Mouse (Mus musculus): ENCODE measurements around the gene Serinc4. TPM values are rescaled to one million over a fixed set of nuclear protein-coding genes. Genes with fewer than 3 reads are reported as not detected.

Gene Serinc4
- polyA plus RNA-seq (2014; fragmentation: Illumina TruSeq; extraction: RNeasy Lipid Tissue Mini Kit (QIAGEN cat#74804); ENCODE audit: low replicate concordance): not detected

GRCm38 (mm10) chr2:121456692-121457642 is at the start of gene Serinc4:
TSS of gene Serinc4 (minus strand) at chr2:121456781.

DNA sequence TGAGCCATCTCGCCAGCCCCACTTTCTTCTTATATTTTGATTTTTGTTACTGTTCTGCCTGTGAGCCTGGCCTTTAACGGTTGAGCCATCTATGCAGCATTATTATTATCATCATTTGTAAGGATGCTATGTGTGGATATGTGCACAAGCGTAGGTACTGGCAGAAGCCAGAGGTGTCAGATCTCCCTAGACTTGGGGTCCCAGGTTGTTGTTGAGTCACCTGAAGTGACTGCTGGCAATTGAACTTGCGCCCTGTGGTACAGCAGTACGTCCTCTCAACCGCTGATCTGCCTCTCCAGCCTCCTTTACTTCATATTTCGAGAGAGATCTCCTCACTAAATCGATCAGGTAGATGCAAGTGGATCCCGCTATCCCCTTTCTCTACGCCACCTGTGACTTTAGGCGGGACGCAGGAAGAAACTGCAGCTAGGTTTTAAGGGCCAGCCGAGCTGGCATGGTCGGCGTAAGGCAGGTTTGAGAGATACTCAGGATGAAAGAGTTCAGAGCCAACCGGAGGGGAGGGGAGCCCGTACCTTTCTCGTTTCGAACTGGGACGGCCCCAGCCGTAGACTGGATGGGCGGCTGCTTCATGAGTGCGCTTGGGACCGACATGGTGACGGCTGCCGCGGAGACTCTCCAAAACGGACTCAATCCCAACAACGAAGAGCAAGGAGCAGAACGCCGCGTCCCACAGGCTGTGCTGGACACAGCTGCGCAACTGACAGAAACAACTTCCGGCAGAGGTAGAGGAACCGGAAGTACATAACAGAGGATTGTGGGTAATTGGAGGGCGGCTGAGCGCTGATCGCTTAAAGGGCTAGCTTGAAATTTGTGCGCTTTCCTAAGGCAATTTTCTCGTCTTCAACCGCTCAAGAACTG is 17.0 kb upstream of the Serinc4 start, which contains the start of gene Mfap1b:
Gene Mfap1b, minus strand, starts transcription at position 767 of the 879 bp plus-strand sequence.

DNA sequence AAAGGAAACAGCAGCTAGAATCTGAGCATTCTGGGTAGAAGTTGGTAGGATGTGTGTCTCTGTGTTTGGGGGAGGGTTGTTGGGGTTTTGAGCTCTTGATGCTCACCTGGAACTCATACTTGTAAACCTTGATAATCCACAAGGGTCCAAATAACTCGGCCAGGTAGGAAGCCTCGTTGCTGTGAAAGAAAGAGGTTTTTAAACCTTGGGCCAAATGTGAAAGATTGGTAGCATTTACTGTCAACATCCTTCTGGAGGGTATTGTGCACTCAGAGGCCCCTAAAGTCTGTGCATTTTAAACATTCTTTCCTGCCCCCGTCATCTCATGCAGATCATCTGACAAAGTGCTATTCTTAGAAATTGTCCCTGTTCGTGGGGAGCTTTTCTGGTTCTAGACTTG is 3.6 kb downstream of the Serinc4 start, which contains the start of gene Hypk:
Gene Hypk, plus strand, starts transcription at position 301 of the 400 bp plus-strand sequence.

GRCm38 (mm10) chr2:121448739-121449535 is 7.6 kb downstream of the Serinc4 start, which contains the start of gene Serf2:
TSS of gene Serf2 (plus strand) at chr2:121449195.

DNA sequence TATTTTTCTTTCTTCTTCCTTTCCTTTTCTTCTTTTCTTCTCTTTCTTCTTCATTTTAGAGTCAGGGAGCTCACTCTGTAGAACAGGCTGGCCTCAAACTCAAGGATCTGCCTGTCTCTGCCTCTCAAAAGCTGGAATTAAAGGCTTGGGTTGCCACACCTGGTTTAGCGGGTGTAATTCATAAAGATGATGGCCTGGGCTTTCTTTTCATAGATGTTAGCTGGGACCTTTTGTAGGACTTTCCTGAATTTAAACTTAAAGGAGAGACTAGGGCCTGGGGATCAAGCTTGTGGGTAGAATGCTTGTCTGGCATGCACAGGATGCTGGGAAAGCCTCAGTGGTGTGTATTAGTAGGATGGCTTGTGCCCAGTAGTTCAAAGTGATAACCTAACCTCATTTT is 12.4 kb downstream of the Serinc4 start, which contains the start of gene Ell3:
Gene Ell3, minus strand, starts transcription at position 101 of the 400 bp plus-strand sequence.

GRCm38 (mm10) chr2:121413387-121414042 is 43.1 kb downstream of the Serinc4 start, which contains the start of the genes Pdia3 and Catsper2:
TSS of gene Pdia3 (plus strand) at chr2:121413775.
TSS of gene Catsper2 (minus strand) at chr2:121413792.

Other genes with a start within 250 kb of the Serinc4 start
- gene Trp53bp1, start 185.4 kb downstream of the Serinc4 start, polyA plus RNA-seq (2014; fragmentation: Illumina TruSeq; extraction: RNeasy Lipid Tissue Mini Kit (QIAGEN cat#74804); ENCODE audit: low replicate concordance): 4.9 TPM
- gene Map1a, start 167.2 kb downstream of the Serinc4 start, polyA plus RNA-seq (2014; fragmentation: Illumina TruSeq; extraction: RNeasy Lipid Tissue Mini Kit (QIAGEN cat#74804); ENCODE audit: low replicate concordance): 0.41 TPM
- 21.1 TPM for gene Ppip5k1, start 101.4 kb downstream of the Serinc4 start, polyA plus RNA-seq (2014; fragmentation: Illumina TruSeq; extraction: RNeasy Lipid Tissue Mini Kit (QIAGEN cat#74804); ENCODE audit: low replicate concordance)
- 165 TPM for gene Ckmt1, start 99.1 kb downstream of the Serinc4 start, polyA plus RNA-seq (2014; fragmentation: Illumina TruSeq; extraction: RNeasy Lipid Tissue Mini Kit (QIAGEN cat#74804); ENCODE audit: low replicate concordance)
- gene Strc, start 69.6 kb downstream of the Serinc4 start, polyA plus RNA-seq (2014; fragmentation: Illumina TruSeq; extraction: RNeasy Lipid Tissue Mini Kit (QIAGEN cat#74804); ENCODE audit: low replicate concordance): not detected
- gene Pdia3, start 43.0 kb downstream of the Serinc4 start, polyA plus RNA-seq (2014; fragmentation: Illumina TruSeq; extraction: RNeasy Lipid Tissue Mini Kit (QIAGEN cat#74804); ENCODE audit: low replicate concordance): 1,161 TPM
- gene Catsper2, start 43.0 kb downstream of the Serinc4 start, polyA plus RNA-seq (2014; fragmentation: Illumina TruSeq; extraction: RNeasy Lipid Tissue Mini Kit (QIAGEN cat#74804); ENCODE audit: low replicate concordance): 1.7 TPM
- gene Ell3, start 12.5 kb downstream of the Serinc4 start, polyA plus RNA-seq (2014; fragmentation: Illumina TruSeq; extraction: RNeasy Lipid Tissue Mini Kit (QIAGEN cat#74804); ENCODE audit: low replicate concordance): 4.3 TPM
- gene Serf2, start 7.6 kb downstream of the Serinc4 start, polyA plus RNA-seq (2014; fragmentation: Illumina TruSeq; extraction: RNeasy Lipid Tissue Mini Kit (QIAGEN cat#74804); ENCODE audit: low replicate concordance): 88.0 TPM
- gene Hypk, start 3.5 kb downstream of the Serinc4 start, polyA plus RNA-seq (2014; fragmentation: Illumina TruSeq; extraction: RNeasy Lipid Tissue Mini Kit (QIAGEN cat#74804); ENCODE audit: low replicate concordance): 28.7 TPM
- gene Mfap1b, start 17.3 kb upstream of the Serinc4 start, polyA plus RNA-seq (2014; fragmentation: Illumina TruSeq; extraction: RNeasy Lipid Tissue Mini Kit (QIAGEN cat#74804); ENCODE audit: low replicate concordance): 32.3 TPM
- gene Mfap1a, start 49.9 kb upstream of the Serinc4 start, polyA plus RNA-seq (2014; fragmentation: Illumina TruSeq; extraction: RNeasy Lipid Tissue Mini Kit (QIAGEN cat#74804); ENCODE audit: low replicate concordance): 47.1 TPM
- 13.4 TPM for gene Wdr76, start 49.9 kb upstream of the Serinc4 start, polyA plus RNA-seq (2014; fragmentation: Illumina TruSeq; extraction: RNeasy Lipid Tissue Mini Kit (QIAGEN cat#74804); ENCODE audit: low replicate concordance)

All from small intestine, adult 10 weeks (tissue).